Mouse (Mus musculus) brain, adult 2 months (tissue): ENCODE data around the gene Coq2.

Experiments used
- DNase-seq: peaks from one replicate; pipeline ENCODE4 v3.0.0; 2011; ENCODE audit warnings: low read depth, low spot score

Coq2 gene

GRCm38 (mm10) chr5:100674711-100675376 lies at the start of gene Coq2:
Gene Coq2 (minus strand): TSS chr5:100675140.
- peak; percentile 93 for DNase-seq

DNA sequence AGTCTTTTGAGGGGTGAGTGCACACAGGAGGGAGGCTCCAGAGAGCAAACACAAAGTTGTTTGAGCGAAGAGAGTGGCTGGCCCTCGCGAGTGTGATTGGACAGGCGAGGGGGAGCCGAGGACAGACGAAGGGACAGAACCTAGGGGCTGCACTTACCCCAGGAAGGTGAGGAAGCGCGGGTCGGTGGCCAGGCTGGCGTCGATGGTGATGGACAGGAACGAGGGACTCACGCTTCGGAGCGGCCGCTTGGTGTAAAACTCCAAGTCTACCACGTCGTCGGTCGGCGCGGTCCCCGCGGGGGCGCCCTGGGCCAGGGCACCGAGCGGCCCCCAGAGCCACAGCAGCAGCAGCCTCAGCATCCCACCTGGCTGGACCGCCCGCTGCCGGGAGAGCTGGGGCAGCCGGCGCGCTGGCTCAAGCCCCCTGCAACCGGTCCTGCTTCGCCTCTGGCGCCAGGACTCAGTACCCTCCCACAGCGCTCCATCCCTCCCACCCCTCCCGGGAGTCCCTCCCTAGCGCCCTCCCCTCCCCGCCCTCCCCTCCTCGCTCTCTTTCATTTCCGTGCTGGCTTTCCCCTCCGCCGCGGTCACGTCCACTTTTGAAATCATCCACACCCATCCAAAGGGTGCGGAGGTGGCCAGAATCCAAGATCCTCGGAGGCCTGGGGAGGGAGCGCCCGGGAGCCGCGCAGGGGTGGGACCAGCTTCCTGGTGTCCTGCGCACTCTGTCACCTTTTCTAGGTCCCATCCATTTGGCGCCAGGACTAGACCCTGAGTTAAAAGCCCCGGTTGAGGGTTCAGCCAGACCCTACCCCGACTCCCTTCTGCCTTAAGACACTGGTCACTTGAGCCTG lies 44.5 kb upstream of the Coq2 start, which contains the start of gene Hpse:
Gene Hpse (minus strand): TSS at position 482 of the 854 bp plus-strand sequence.
- DNase-seq: no peak

DNA sequence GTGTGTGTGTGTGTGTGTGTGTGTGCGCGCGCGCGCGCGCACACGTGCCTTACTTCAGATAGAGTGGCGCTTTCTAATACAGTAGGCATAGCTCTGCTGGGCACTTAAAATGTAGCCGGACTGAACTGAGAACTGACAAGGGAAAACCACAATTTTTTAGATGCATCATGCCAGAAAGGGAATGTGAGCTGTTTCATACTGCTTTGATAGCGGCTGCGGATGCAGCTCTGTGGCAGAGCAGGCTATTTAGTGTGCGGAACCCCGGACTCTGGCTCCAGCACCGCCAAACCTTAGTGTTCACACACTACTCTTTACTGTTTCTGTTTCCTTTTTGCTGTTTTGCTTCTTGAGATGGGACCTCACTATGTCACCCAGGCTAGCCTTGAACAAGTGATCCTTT lies 41.8 kb upstream of the Coq2 start:
- DNase-seq: no peak

DNA sequence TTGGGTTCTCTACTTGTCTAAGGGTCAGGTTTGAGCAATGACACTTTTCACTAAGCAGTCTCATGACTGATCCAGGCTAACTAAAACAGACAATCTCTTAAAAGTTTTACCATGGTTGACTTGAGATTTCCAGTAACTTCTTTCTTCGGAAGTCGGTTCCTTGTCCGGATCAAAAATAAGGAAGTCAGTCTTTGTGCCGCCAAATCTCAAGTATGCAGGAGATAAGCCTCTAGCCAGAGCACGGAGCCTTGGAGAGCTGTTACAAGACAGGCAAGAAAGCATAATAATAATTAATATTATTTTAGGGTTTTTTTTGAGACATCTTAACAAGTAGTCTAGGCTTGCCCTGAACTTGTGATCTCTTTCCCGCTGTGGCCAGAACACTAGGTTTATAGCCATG lies 36.3 kb upstream of the Coq2 start:
- DNase-seq: no peak

- DNase-seq: no peak
These were observed 35.1 kb upstream of the Coq2 start for GRCm38 (mm10) chr5:100710012-100710411.

- DNase-seq: no peak
These were observed 34.1 kb upstream of the Coq2 start for GRCm38 (mm10) chr5:100709035-100709434.

GRCm38 (mm10) chr5:100706675-100707074 lies 31.7 kb upstream of the Coq2 start:
- DNase-seq: no peak

DNA sequence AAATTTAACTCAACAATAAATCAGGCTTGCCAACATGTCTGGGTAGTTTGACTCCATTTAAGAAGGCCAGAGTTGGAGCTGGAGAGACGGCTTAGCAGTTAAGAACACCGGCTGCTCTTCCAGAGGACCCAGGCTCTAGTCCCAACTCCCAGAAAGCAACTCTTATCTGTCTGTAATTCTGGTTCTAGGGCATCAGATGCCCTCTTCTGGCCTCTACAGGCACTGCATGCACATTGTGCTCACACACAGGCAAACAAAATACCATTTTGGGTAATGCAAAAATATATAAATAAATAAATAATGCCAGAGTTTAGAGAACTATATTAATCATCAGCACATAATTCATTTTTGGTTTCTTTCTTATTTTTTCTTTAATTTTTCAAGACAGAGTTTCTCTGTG lies 29.3 kb upstream of the Coq2 start:
- no peak for DNase-seq

DNA sequence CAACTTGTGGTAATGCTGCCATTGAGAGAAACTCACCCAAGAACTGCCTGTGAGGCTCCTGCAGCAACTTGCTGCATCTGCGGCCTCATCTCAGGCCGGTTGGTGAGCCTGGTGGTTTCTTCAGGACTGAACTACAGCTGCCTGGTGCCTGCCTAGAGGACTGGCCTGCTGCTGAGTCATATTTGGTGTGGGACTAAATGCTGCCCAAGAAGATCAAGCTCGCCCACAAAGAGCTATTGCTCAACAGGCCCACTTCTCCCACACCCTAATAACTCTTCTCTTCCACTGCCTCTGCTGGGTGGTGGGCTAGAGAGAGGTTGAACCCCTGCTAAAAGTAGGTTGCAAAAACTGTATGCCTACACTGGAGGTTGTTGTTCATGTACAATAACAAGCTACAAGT lies 27.4 kb upstream of the Coq2 start:
- no peak for DNase-seq

GRCm38 (mm10) chr5:100700861-100701620 lies 26.1 kb upstream of the Coq2 start:
- no peak for DNase-seq

DNA sequence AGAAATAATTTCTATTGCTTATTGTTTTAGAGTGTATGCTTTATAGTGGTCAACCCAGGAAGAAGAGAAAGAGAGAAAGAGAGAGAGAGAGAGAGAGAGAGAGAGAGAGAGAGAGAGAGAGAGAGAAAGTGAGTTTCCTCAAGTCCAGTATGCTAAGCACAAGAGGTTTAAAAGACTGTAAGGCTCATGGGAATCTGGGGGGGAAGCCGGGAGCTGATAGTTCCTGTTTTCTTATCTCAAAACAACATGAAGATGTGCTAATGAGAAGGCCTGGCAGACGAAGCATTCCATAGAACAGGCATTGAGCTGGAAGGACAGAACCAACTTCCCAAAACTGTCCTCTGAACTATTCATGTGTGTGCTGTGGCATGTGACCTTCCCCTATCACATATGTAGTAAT lies 22.9 kb upstream of the Coq2 start:
- DNase-seq: no peak

DNA sequence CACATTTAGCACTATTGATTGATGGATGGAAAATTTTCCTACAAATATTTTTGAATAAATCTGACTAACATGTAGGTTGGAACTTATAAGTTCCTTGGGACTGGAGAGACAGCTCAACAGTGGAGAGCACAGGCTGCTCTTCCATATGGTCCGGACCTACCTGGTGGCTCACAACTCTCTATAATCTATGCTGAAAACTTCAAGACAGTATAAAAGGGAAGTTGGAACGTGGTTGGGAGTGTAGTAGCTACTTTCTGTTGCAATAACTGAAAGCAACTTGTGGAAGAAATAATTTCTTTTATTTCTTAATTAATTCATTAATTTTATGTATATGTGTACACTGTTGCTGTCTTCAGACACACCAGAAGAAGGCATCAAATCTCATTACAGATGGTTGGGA lies 22.5 kb upstream of the Coq2 start:
- no peak for DNase-seq

- no peak for DNase-seq
These were observed 10.7 kb upstream of the Coq2 start for GRCm38 (mm10) chr5:100685631-100686030.

- no peak for DNase-seq
These were observed 5.6 kb upstream of the Coq2 start for GRCm38 (mm10) chr5:100680542-100680933.

DNA sequence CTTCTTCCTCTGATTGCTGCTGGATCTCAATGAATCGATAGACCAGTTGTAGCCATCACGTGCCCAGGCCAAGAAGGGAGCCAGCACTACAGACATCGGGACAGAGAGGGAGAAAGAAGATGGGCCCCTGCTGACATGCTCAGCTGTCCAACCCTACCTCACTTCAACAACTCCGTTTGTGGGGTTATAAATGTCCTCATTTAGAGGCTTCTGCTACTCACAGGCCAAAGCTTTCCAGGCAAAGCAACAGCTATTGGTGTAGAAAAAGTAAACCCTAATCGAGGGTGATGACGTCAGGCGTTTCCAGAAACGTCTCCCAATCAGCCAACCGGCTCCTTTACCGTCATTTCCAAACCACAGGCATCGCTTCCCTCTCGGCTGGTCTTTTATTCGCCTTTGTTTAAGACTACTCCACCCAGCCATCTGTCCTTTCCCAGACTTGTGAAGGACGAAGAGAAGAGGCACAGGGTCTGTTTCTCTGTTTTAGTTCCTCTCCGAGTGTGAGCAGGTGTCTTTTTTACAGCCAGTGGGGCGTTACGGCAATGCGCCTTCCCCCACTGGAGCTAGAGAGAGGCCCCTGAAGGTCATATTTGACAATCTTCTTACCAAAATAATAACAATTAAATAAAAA lies 5.1 kb upstream of the Coq2 start:
- DNase-seq: no peak

DNA sequence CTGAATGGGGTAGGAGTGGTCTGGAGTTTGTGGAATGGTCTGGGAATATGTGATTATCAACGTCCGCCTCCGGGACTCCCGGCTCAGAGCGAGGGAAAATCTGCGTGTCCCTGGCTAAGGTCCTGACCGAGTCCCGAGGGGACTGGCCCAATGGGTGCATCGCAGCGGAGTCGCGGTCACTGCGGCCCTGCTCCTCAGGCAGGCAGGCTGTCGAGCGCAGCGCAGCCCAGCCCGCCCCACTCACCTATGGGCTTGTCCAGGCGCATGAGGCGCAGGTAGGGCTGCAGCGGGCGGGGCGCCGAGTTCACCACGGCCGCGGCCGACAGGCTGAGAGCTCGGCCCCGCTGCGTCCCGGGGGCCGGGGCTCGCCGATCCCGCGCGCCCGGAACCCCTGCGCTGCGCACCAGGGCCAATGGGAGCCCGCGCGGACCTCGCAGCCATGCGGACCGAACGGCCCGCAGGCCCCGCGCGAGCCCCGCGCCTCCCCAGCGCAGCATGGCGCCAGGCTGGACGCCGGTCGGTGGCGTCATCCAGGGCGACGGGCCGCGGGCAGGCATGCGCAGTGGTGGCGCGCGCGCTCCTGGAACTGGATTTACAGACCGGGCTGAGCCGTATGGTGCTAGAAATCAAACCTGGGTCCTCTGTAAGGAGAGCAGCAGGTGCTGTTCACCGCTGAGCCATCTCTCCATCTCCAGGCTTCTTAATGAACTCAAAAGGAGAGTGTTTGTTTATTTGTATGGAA lies 1.0 kb downstream of the Coq2 start:
- DNase-seq: peak; percentile 93

GRCm38 (mm10) chr5:100672403-100672802 lies 2.5 kb downstream of the Coq2 start:
- no peak for DNase-seq

GRCm38 (mm10) chr5:100671897-100672296 lies 3.0 kb downstream of the Coq2 start:
- DNase-seq: no peak

- peak; percentile 66 for DNase-seq
These were observed 3.5 kb downstream of the Coq2 start for GRCm38 (mm10) chr5:100671398-100671797.

DNA sequence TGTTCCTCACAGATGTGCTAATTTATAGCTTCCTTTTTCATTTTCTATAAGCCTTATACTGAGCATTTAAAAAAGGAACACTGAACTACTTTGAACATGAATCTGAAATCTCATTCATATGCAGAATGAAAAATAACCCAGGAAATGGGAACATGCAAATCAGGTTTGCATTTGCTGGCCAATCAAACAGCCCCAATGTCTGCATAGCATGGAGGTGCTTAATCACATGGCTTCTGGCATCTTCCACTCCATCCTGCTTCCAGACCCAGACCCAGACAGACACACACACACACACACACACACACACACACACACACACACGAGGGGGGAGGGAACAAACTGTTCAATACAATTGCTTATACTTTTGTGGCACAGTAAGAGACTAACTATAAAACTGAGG lies 8.0 kb downstream of the Coq2 start:
- peak; percentile 56 for DNase-seq

DNA sequence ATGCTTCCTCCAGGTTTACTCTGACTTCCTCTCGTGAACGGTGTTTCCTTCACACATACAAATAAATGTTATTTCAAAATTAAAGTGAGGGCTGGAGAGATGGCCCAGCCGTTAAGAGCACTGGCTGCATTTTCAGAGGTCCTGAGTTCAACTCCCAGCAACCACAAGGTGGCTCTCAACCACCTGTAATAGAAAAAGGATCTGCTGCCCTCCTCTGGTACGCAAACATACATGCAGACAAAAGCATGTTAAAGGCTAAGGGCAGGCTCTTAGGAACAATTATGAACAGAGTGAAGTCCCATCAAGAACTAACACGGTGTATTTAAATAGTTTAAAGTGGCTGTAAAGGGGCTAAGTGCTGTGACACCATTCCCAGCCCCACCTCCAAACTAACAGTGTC lies 11.1 kb downstream of the Coq2 start:
- DNase-seq: peak; percentile 69
